19 mouse cellular contexts compared by ENCODE assay signal in genomic region chr6:127910638-127911037, GRCm38 (mm10). TPM values are rescaled to one million over a fixed set of nuclear protein-coding genes. Genes with fewer than 3 reads are reported as not detected.
"Had no signal": no experiment of that assay in that cellular context is flagged by ENCODE, and none has a peak within 500 bp of the region (broad histone marks: within the 10 kb centered on the region; RNA-seq: fewer than 3 reads in every experiment).

No protein-coding gene starts in this region.

- H3K9ac ChIP-seq: lung, embryonic 15.5 days; midbrain, embryonic 12.5 days; neural tube, embryonic 12.5 days; stomach, embryonic 15.5 days had no signal

- H3K4me3 ChIP-seq: lung, embryonic 15.5 days; megakaryocyte, embryonic 14.5 days; midbrain, embryonic 12.5 days; neural tube, embryonic 12.5 days; stomach, embryonic 15.5 days had no signal

- H3K27me3 ChIP-seq: lung, embryonic 15.5 days; midbrain, embryonic 12.5 days; neural tube, embryonic 12.5 days; stomach, embryonic 15.5 days had no signal

- H3K4me1 ChIP-seq: lung, embryonic 15.5 days; megakaryocyte, embryonic 14.5 days; midbrain, embryonic 12.5 days; neural tube, embryonic 12.5 days; stomach, embryonic 15.5 days had no signal

- H3K9me3 ChIP-seq: lung, embryonic 15.5 days; midbrain, embryonic 12.5 days; neural tube, embryonic 12.5 days; stomach, embryonic 15.5 days had no signal

- H3K27ac ChIP-seq: lung, embryonic 15.5 days; macrophage; midbrain, embryonic 12.5 days; neural tube, embryonic 12.5 days; stomach, embryonic 15.5 days; stomach, postnatal 0 days had no signal

- ATAC-seq: lung, postnatal 0 days had no signal

- H3K36me3 ChIP-seq: stomach, embryonic 15.5 days had no signal

- H3K4me2 ChIP-seq: lung, embryonic 15.5 days; midbrain, embryonic 12.5 days; neural tube, embryonic 12.5 days; stomach, embryonic 15.5 days had no signal

- DNase-seq: lung, adult 2 months; lung, postnatal 14 days; lung, postnatal 36 days; midbrain, embryonic 14.5 days; right cerebral cortex, postnatal 14 days; thymus, adult 2 months; thymus, postnatal 25 days; thymus, postnatal 4 days had no signal

RNA-seq across cellular contexts. Expression of gene Tspan11, which starts 23.2 kb away (rescaled TPM):
- total RNA-seq: megakaryocyte progenitor cell, adult 5-6 weeks; monocyte, adult 5-6 weeks; neutrophil, adult 5-6 weeks had no signal
- polyA plus RNA-seq: macrophage had no signal
